Mouse (Mus musculus): ENCODE data around the gene Trim58.

Trim58 gene

GRCm38 (mm10) chr11:58640272-58640867 lies at the start of gene Trim58:
Gene Trim58 (plus strand): TSS chr11:58640465.
- TF ChIP-seq GATA4 (IDR thresholded peaks at IDR 0.05; ENCODE audit: insufficient replicate concordance, low read length), result no peak

DNA sequence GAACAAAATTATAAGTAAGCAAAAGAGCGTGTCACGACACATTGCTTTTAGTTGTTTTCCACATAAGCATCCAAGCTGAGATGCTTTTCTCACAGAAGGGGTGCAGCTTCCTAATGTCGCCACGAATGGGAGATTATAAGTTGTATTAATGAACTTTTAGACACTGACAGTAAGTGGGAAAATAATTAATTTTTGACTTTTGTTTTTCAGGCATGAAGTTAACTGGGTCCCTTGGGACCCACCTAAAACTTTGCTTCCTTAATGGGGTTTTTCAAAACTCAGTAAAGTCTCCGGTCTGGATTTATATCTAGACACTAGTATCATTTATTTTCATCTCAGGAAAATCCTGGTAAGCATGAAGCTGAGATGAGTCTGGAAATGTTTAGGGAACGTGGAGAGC lies 45.5 kb upstream of the Trim58 start, which contains the start of gene Olfr324:
Gene Olfr324 (plus strand): TSS at position 301 of the 400 bp plus-strand sequence.
- TF ChIP-seq GATA4 (IDR thresholded peaks at IDR 0.05; ENCODE audit: insufficient replicate concordance, low read length), result no peak

GRCm38 (mm10) chr11:58597837-58598236 lies 42.4 kb upstream of the Trim58 start:
- TF ChIP-seq GATA4 (IDR thresholded peaks at IDR 0.05; ENCODE audit: insufficient replicate concordance, low read length), result no peak

DNA sequence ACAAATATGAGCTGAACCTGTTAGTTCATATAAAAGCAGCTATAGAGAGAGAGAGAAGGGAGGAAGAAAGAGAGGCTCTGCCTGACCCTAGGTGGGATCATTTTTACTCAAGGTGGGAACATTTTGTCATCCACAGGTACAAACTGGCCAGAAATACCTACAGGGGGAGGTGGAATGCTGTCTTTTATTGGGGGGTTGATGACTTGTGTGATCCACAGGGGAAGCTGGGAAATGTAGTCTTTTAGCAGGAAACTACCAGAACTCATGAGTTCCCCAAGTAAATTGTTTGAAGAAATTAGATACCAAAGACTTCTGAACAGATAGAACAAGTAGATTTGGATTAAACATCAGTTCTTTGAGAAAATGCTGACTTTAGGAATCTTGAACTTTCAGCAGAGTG lies 38.2 kb upstream of the Trim58 start:
- TF ChIP-seq GATA4 (IDR thresholded peaks at IDR 0.05; ENCODE audit: insufficient replicate concordance, low read length), result no peak

DNA sequence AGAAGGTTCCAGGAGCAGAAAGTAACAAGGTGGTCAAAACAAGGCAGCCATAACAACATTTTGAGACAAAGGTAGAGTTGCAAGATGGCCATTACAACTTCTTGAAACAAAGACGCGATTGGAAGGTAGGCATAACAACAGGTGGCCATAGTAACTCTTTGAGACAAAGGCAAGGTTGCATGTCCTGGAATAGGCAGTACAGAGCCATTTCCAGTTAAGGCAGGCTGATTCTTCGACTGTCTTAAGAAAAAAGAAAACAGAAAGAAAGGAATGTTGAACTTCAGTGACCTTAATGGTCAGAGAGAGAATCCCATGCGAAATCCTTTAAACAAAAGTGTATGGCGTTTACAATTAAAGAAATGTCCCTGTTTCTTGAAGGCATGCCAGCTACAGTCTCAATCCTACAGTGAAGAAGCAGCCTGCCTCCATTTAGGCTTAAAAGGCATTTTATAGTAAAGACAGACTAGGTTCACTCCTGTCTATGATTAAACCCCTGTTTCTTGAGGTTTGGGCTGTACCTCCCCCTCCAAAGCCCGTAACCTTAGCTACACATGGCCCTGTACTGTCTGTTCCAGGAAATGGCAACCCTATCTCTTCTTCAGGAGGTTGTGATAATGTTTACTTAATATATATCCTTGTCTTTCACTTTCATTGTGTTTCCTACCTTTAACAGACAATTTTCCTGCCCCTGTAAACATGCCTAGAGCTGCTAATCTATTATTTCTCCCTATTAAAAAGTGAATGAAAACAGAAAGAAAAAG lies 37.3 kb upstream of the Trim58 start:
- no peak for TF ChIP-seq GATA4 (IDR thresholded peaks at IDR 0.05; ENCODE audit: insufficient replicate concordance, low read length)

DNA sequence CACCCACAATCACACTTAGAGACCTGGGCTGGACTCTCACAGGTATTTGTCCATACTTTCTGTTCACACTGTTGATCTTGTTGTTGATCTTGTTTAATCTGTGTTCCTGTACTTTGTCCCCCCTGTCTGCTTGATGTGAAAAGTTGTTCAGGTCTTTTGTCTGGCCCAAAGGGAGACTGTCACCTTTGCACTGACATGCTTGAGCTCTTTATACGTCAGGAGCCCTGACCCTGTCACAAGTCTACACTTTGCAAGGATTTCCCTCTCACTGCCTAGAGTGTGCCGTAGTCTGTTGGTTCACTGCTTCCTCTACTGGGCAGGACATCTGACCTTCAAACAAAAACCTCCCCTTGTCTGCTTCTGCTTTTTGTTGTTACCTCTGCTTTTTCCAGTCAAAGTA lies 35.6 kb upstream of the Trim58 start:
- TF ChIP-seq GATA4 (IDR thresholded peaks at IDR 0.05; ENCODE audit: insufficient replicate concordance, low read length), result no peak

DNA sequence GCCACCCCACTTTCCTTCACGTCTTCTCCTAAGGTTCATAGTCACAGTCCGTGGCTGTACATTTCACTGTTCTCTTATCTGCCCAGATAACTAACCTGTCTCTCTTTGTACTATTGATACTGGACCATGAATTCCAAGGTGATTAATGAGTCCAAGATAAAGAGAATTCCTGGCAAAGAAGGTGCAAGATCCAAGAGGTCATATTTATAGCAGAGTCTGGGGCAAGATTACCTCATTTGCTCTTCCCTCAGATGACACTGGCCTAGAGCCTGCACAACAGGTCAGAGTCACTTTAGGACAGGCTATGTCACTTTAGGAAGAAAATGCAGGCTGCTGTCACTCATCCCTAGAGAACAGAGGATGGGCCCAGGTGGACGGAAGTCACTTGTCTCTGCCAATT lies 35.0 kb upstream of the Trim58 start:
- TF ChIP-seq GATA4 (IDR thresholded peaks at IDR 0.05; ENCODE audit: insufficient replicate concordance, low read length), result peak; percentile 51; the same call in 1 of the 2 replicates

- TF ChIP-seq GATA4 (IDR thresholded peaks at IDR 0.05; ENCODE audit: insufficient replicate concordance, low read length), result no peak
Measured at GRCm38 (mm10) chr11:58606177-58606919, 33.9 kb upstream of the Trim58 start.

DNA sequence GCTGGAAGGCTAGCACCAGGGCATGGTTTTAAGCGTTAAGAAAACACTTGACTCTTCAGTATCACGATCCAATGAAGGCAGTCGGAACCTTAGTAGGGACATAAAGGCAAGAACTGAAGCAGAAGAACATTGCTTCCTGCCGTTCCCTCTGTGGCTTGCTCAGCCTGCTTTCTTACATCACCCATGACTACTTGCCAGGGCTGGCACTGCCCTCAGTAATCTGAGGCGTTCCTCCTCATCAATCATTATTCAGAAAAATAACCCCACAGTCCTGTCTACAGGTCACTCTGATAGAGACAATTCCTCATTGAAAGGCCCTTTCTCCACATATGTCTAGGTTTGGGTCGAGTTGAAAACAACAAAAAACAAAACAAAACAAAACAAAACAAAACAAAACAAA lies 33.2 kb upstream of the Trim58 start:
- TF ChIP-seq GATA4 (IDR thresholded peaks at IDR 0.05; ENCODE audit: insufficient replicate concordance, low read length), result no peak

DNA sequence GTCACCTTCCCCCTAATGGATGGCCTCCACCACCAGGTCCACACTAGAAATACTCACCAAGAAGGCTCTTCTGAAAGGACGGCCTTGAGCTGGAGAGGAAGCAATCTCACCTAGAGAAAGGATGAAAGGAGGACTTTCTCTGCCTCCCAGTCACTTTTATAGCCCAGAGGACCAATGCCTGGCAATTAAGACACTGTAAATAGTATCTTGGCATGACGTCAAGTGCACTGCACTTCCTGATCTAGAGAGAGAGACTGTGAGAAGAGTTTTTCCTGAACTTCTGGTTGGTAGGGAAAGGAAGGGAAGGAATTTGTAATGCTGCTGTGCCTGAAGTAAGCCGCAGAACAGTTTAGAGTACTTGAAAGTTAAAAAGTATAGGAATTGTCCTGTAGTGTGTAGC lies 26.9 kb upstream of the Trim58 start:
- TF ChIP-seq GATA4 (IDR thresholded peaks at IDR 0.05; ENCODE audit: insufficient replicate concordance, low read length), result no peak

DNA sequence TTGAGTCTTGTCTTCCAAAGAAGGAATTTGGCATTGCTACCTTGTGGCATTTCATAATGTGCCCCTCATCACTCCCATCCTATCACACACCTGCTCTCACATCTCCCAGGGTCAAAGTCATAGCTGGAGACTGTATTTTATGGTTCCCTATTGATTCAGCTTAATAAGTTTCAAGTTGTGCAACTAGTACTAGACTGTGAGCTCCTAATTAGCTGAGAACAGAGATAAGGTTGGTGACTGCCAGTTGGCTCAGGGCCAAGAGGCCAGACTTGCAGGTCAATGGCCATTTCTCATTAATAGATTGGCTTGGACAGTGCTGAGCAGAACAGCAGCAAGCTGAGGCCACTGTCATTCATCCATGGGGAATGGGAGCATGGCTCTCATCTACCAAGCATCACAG lies 25.7 kb upstream of the Trim58 start:
- TF ChIP-seq GATA4 (IDR thresholded peaks at IDR 0.05; ENCODE audit: insufficient replicate concordance, low read length), result peak; percentile 67; the same call in 1 of the 2 replicates

GRCm38 (mm10) chr11:58615975-58616374 lies 24.3 kb upstream of the Trim58 start, which contains the start of gene 2210407C18Rik:
Gene 2210407C18Rik (minus strand): TSS chr11:58616075.
- TF ChIP-seq GATA4 (IDR thresholded peaks at IDR 0.05; ENCODE audit: insufficient replicate concordance, low read length), result no peak

DNA sequence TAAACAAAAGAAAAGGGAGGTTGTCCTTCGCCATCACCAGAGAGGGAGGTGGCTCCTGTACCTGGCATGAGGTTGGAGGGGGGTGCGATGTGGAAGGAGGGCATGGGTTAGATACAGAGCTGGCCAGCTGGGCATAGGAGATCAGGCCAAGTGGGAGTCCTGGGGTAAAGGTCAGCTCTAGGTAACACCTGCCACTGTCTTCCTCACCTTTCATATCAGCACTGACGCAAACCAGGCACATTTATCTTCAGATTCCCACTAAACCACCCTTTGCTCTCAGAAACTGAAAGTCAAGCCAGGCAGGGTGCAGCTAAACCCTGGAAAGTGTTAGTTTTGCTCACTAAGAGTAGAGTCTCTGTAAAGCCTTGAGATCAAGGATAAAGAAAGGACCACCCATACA lies 21.9 kb upstream of the Trim58 start:
- TF ChIP-seq GATA4 (IDR thresholded peaks at IDR 0.05; ENCODE audit: insufficient replicate concordance, low read length), result no peak

- TF ChIP-seq GATA4 (IDR thresholded peaks at IDR 0.05; ENCODE audit: insufficient replicate concordance, low read length), result no peak
Measured at GRCm38 (mm10) chr11:58618793-58619192, 21.5 kb upstream of the Trim58 start.

GRCm38 (mm10) chr11:58626146-58626545 lies 14.1 kb upstream of the Trim58 start:
- no peak for TF ChIP-seq GATA4 (IDR thresholded peaks at IDR 0.05; ENCODE audit: insufficient replicate concordance, low read length)

GRCm38 (mm10) chr11:58630401-58630800 lies 9.9 kb upstream of the Trim58 start, which contains the start of gene Olfr323:
Gene Olfr323 (minus strand): TSS chr11:58630501.
- TF ChIP-seq GATA4 (IDR thresholded peaks at IDR 0.05; ENCODE audit: insufficient replicate concordance, low read length), result no peak
